Mouse (Mus musculus) thymus, adult 18-20 months (tissue): ENCODE results near the gene Atg16l2.
A peak's percentile ranks its signal among the peaks of the same experiment; 100 is the strongest.

Experiments used
- DNase-seq, 2 experiments: peaks; one replicate each; pipeline ENCODE4 v3.0.0; 2022; ENCODE audit warnings: mixed read lengths in 2 of 2

Gene Atg16l2

DNA sequence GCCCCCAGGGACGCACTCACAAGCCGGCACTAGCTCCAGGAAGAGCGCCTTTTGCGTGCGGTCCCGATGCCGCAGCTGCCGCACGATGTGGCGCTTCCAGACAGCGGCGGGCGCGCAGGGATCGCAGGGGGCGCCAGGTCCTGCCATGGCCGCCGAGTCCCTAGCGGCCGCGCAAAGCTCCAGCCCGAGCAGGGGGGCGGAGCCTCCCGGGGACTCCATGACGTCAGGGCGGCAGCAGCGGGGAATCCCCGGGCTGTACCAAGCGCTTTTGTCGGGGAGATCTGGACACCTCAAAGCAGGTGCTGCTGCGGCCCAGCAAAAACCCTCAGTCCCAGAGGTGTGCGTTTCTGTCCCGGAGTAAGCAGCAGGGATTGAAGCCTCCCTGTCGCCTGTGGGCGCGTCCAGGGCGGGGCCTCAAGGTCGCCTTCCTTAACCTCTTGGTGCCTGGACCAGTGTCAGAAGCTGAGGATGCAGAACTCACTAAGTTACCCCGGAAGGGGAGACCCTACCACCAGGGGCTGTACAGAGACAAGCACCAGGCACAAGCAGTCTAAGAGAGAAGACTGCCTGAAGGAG is at the start of gene Atg16l2:
TSS of gene Atg16l2 (minus strand) at position 371 of the 576 bp plus-strand sequence.
- DNase-seq = peak; percentile 92 to 95

DNA sequence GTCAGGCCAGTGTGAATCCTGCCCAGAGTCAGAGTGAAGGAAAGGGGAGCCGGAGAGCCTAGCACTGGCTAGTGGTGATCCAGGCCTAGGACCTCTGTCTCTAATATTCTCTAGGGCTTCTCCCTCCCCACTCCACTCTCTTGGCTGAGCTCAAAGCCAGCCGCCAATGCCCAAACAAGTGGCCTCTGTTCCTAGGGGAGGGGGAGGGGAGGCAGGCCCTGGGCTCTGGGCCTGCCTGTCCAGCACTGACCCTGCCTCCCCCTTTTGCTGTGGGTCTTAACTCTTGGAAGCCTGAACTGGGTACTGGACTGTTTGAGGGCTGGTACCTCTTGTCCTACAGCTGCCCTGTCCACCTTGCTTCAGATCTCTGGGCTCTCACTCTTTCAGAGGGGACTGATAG is 47.8 kb upstream of the Atg16l2 start:
- no peak for DNase-seq

DNA sequence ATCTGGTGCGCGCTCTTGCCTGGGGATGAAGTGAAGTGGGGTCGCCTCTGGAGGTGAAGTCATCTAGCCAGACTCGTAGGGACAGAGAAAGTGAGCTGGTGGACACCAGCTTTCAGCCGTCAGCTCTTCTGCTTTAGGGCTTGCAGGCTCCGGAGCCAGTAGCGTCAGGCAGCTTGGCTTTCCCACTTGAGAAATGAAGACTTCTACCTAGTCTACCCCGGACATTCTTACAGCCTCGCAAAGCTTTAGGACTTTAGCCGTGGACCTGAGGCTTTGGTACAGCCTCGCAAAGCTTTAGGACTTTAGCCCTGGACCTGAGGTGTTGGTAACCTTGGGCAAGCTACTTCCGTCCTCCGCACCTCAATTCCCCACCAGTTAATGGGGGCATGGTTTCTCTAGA is 46.3 kb upstream of the Atg16l2 start:
- no peak for DNase-seq

DNA sequence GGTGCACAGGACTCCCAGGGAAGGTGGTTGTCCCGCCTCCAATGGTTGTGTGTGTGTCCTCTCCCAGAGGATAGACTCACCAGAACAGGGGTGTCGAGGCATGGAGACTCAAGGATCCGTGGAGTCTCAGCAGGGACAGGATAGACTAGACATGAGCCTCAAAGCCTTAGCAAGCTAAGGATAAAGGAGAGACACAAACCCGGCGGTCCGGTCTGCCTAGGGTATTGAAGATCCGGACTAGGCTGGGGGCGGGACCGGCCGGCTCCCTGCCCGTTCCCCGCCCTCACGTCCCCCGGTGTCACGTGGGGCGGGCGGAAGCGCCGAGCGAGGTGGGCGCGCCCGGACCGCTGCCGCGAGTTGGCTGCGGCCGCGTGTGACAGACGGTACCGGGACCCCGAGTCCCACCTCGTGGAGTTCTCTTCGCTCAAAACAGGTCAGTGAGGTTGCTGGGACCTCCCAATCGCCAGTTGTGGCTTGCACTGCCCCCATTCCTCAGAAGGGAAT is 45.8 kb upstream of the Atg16l2 start, which contains the start of gene Arap1:
TSS of gene Arap1 (plus strand) at position 301 of the 504 bp plus-strand sequence.
- peak; percentile 46 to 55 for DNase-seq

DNA sequence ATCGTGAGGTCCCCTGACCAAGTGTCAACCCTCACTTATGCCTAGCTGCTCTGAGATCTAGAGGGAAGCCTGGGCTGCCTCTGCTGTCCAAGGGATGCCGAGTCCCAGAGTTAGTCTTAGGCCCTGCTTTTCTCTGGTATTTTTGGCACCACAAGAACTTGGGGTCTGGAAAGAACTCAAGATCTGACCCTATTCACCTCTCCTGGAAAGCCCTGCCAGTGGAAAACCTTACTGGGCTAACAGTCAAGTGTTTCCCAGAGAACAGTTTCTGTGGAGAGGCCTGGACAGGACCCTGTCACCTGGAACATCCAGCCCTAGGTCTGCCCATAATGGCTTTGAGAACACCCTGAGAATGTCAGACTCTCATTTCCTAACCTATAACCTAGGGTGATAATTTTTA is 44.9 kb upstream of the Atg16l2 start:
- DNase-seq = no peak

DNA sequence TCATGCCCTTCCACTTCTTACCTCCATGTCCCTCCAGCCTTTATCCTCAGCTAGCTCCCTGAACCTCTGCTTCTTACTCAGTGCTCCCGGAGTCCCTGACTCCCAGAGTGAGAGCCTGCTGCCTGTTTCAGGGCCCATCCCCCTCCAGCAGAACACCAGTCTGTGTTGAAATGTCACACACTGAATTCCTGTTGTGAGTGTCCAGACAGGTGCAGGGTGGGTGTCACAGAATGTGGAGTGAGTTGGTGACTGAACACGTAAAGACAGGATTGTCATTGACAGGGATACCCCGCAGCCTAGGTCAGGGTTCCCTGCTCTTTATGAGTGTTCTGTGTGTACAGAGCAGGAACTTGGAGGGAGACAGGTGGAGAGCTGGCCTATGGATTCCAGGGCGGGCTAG is 42.8 kb upstream of the Atg16l2 start:
- no peak for DNase-seq

DNA sequence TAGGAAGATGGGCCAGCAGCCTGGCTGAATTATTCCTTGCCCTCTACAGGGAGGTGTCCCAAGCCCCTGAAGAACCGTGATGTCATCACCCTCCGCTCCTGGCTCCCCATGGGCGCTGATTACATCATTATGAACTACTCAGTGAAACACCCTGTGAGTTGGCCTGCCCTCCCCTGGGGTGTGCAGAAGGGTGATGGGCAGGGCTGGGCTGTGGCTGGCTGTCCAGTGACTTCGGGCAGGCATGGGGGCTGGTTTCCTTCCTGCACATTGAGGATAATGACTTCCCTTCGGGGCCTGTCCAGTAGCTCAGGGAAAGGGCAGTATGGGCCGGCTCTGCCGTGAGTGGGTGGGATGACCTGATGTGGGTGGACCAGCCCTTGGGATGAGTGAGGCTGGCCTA is 41.1 kb upstream of the Atg16l2 start:
- DNase-seq = no peak

DNA sequence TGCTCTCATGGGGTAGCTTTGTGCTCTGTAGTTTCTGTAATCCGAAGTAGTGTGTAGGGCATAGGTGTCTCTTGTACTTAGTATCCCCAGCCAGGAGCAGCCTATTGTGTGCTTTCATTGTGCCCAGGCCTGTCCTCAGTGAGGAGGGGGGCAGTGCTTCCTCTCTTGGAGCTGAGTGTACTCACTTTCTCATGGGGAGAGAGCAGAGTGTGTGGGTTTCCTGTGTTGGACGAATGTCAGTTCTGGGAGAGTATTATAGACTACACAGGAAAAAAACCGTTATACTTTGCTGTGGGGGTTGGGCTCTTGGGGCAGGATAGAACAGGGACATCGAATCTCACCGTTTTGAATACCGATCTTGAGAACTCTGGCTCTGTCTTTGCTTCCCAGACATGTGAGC is 39.4 kb upstream of the Atg16l2 start:
- peak in 1 of 2 experiments; percentile 56 for DNase-seq

DNA sequence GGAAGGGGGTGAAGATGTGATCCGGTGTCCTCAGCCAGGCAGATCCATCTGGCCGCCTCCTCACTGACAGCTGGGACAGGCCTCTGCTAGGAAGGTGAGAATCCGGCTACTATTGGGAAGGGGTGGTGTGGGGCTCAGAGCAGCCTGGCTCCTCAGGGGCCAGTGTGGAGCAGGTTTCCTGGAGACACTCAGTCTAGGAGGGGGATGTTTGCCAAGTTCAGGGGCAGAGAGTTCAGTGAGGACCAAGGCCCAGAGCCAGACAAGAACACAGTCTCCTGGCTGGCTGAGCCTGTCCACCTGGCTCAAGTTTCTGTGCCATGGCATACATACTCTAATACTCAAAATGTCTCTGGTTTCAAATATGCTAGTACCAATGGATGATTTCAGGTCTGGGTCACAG is 35.4 kb upstream of the Atg16l2 start:
- DNase-seq = no peak

DNA sequence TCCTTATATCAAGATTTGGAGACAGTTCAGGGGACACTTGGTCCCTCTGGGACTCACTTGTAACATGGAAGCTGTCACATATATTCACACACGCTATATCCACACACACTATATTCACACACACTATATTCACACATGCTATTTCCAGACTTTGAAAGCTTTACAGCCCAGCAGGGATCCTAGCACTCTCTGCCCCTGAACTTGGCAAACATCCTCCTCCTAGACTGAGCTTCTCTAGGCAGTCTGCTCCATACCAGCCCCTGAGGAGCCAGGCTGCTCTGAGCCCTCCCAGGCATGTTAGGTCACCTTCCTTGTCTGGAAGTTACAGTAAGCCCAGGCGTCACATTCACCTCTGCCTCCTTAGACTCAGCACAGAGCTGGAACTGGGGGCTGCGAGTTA is 34.6 kb upstream of the Atg16l2 start:
- no peak for DNase-seq

DNA sequence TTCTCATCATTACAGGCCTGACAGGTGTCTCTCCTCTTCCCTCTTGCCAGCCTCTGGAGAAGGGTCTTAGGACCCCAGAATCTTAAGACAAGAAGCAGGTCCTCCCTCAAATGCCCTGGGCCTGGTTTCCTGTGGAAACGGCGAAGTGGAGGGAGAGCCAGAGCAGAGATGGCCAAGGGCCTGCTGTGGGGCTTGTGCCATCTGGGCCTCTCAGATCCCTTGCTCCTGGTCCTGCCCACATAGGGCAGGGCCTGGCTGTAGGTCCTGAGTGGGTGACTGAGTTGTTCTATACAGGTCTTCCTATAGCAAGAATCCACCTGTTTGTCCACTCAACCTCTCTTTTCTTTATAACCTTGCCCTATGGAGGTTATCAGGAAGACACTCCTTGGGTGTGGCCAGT is 33.2 kb upstream of the Atg16l2 start:
- no peak for DNase-seq

DNA sequence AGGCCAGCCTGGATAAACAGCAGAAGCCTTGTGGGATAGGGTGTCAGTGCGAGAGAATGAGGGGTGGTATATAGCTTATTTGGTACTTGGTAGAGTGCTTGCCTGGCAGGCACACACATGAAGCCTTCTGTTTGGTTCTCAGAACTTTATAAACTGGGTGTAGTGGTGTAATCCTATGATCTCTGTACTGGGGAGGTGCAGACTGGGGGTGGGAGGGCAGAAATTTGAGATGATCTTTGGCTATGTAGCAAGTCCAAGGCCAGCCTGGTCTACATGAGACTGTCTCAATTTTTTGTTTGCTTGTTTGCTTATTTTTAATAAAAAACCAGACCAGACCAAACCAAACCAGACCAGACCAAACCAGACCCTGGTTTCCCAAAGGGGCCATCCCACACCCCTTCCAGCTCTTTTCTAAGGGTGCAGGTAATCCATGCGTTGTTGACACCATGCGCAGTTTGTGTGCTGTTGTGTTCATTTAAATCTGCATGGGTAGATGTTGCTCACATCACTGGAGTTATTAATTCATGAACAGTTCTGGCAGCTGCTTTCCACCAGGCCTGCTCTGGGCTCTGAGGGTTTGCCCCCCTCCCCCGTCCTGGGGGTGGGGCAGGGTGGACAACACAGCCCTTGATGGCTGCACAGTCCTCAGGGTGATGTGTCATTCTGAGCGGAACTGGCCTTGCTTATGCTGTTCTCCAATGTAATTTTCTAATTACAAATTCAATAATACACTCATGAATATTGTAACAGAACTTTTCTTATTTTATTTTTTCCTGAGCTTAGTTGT is 30.2 kb upstream of the Atg16l2 start:
- DNase-seq = no peak

DNA sequence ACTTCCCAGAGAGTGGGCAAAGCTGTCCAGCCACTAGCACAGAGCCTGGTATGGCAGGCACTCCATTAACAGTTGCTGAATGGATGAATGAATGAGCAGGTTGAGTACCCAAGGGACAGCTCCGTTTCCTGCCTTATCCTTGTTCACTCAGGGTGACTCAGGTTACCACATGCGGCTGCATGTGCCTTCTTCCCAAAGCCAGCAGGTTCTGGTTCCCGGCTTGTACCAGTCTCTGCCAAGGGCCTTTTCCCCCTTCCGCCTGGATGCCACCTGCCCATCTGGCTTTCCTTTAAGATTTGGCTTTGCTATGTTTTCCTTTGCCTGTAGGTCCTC is 28.8 kb upstream of the Atg16l2 start:
- no peak for DNase-seq

DNA sequence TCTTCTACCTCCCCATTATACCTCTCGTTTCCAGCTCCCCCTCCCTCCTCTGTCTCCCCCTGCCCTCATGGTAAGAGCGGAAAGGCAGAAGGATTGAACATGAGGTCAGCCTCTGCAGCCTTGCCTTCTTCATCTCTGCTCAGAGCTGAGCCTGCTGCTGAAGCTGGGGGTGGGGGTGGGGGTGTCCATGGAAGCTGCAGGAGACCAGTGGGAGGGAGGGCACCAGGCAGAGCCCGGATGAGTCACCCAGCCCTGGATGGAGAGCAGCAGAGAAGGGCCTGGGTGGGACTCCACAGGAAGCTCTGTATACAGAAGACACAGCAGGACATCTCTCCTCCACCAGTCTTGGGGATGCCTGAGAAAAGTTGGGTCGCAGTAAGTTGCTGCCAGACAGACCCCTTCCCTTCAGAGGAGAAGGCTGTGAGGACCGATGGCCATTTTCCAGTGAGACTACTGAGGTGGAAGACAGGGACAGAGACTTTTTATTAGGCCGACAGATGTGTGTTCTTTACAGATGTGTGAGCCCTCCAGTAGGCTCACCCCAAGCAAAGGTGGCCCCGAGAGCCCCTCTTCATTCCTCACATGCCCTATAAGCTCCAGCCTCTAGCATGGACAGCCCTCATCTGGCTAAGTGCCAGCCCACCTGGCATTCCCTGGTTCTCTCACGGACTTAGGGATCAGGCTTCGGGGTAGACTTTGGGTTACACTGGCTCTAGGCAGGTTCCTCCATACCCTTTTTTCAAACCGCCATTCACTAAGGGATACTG is 28.2 kb upstream of the Atg16l2 start:
- DNase-seq = no peak

DNA sequence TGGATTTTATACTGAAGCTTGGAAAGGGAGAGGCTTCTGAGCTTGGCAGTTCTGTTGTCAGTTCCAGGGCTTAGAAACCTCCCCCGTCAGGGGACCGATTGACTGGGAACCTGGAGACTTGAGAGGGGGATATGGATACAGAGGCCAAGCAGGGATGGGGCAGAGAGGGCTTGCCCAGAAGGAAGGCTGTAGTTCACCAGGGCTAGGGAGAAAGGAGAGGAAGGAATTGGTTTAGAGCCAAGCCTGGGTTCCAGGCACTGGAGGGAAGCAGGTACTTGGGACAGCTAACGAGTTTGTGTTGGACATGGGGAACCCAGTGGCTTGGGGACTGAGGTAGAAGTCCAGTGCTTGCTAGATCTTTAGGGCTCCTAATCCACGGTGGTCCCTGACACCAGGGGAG is 27.6 kb upstream of the Atg16l2 start:
- no peak for DNase-seq

DNA sequence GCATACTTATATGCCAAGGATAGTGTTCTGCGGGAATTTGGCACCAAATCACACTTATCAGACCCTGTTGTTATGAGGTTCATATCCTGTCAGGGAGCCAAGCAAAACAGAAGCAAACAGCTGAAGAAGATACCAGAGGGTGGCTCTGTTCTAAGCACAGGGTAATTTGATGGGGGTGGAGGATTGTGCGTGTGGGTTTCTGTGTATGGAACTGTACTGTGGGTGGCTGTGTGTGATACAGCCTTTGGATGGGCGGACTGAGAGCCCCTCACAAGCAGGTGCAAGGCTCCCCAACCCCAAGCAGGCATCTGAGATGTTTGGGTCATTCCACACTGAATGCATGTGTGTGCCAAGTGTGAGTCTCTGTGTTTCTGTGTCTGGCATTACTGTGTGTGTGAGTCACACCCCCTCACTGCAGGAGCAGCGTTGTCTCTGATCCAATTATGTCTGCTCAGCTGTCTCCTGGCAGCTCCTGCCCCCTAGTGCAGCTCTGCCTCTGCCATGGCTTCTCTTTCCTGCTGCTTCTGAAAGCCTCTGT is 26.6 kb upstream of the Atg16l2 start:
- DNase-seq = no peak

DNA sequence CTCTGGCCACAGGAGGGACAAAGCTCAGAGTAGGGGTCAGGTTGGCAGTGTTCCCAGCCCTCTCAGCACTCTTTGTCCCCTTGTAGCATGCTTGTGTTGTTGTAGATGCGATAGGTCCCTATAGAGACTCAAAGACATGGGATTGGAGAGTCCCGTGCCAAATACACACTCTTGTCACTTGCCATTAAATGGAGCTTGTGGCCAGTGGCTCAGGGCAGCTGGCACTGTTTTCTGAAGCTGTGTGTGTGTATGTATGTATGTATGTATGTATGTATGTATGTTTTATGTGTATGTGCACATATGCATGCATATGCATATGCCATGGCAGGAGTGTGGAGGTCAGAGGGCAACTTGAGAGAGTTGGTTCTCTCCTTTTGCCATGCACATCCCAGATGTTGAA is 25.7 kb upstream of the Atg16l2 start:
- DNase-seq = no peak

DNA sequence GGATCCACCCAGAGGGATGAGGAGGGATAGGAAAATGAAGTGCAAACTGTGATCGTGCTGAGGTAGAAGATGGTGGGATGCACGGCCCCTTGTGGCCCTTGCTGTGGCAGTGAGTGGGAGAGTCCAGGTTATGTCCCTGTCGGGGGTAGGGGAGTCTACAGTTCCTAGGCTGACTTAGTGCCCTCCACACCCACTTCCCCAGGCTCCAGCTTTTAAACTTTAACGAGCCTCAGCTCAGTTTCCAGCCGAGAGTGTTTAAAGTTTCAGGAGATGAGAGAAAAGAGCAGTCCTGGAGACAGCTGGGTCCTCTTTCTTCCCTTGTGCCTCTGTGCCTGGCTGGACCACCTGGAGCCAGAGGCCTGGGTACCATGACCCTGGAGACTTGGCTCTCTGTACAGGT is 25.2 kb upstream of the Atg16l2 start:
- DNase-seq = no peak

DNA sequence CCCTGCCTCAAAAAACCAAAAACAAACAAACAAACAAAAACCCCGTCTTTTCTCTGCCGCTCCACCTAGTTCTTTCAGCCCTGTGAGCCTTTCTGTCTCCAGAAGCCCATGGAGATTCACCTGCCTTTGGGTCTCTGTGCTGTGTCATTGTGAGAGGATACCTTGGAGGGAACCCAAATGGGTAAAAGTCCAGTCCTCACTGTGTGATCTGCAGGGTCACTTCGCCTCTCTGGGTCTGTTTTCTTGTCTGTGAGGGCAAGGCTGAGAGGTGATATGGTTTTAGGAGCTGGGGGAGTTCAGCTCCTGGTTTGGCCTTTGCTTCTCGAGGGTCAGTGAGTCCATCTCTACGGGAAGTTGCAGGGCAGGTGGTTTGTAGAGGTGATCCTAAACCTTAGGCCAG is 24.0 kb upstream of the Atg16l2 start:
- DNase-seq = no peak

DNA sequence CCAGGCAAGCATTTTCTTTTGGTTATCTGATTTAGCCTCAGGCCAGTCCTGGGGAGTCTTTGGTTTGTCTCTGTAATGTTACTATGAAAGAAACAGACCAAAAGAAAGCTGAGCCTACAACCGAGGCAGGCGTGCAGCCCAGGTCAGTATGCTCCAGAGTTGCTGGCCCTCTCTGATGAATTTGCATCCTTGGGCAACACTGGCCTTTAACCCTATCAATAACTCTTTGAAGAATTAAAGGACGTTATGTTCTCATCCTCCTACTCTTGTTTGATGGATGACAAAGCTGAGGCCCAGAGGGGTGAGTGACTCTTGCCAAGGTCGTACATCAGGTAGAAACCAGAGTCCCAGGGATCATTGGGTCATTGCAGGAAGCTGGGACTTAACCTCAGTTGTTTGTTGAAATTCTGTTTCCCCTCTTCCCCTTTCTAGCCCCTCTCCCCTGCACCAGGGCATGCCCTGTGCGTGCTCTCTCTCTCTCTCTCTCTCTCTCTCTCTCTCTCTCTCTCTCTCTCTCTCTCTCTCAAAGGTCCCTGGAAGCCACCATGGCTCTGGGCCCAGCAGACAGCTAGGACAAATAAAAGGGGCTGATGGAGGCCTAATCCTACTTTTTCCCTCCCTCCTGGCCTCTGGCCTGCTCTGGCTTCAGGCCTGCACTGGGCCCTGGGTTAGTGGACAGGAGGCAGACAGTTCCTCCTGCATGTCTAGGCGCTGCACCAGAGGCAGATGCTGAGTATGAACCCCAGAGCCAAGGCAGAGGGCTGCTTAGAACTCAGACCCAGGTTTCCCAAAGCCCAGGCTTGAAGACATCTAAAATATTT is 22.3 kb upstream of the Atg16l2 start:
- no peak for DNase-seq

DNA sequence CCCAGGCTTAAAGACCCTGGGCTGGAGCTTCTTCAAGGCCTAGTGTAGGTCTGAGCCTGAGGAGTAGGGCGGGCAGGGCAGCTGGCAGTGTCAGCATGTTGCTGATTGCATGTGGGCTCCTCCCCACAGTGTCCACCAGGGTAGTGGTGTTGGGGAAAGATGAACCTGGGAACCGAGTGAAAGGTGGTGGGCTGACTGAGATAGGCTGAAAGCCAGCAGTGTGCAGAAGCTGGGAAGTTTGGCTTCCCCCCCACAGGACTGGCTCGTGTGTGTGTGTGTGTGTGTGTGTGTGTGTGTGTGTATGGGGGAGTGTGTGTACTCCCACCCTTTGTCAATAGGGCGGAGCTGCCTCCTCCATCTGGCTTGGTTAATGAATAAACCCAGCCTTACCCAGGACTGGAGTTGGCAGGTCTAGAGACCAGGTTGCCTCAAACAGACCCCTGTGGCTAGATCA is 21.1 kb upstream of the Atg16l2 start:
- no peak for DNase-seq

DNA sequence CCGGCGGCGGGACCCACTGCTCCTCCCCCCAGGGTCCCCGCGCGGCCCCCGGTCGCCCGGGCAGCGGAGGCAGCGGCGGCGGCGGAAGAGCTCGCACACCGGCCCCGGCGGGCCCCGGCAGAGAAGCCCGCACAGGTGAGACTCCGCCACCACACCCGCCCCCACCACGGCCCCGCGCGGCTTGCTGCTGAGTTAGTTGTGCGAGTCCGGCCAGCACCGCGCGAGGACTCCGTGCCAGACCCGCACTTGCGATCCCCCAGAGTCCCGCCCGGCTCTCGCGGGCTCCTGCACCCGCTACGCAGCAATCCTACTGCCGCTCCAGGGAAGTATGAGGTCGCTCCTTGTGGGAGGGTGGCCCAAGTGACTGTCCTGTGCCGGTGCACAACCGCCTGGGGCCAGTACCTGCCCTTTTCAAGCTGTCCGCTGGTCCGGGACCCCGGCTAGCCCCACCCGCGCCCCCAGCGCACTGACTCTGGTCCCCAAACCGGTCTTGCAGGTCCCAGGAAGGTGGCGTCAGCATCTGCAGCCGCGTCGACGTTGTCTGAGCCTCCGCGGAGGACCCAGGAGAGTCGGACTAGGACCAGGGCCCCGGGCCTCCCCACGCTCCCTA is 19.3 kb upstream of the Atg16l2 start:
- peak in 1 of 2 experiments; percentile 43 for DNase-seq
